Mouse (Mus musculus) c-Kit-positive CD71-positive TER-119-negative erythroid progenitor cells, embryonic 14.5 days (primary cell): ENCODE data around the gene Tnfsf8.

ENCODE experiments used
- DNase-seq: peaks from one replicate; pipeline ENCODE4 v3.0.0-alpha.2; 2013; ENCODE audit warnings: low read depth

Tnfsf8 gene

GRCm38 (mm10) chr4:63860688-63861540 lies at the start of gene Tnfsf8:
Gene Tnfsf8 (minus strand): TSS chr4:63861347.
- no peak for DNase-seq

- DNase-seq: no peak
Observed at GRCm38 (mm10) chr4:63908511-63908910, 47.4 kb upstream of the Tnfsf8 start.

- no peak for DNase-seq
Observed at GRCm38 (mm10) chr4:63907473-63907872, 46.3 kb upstream of the Tnfsf8 start.

DNA sequence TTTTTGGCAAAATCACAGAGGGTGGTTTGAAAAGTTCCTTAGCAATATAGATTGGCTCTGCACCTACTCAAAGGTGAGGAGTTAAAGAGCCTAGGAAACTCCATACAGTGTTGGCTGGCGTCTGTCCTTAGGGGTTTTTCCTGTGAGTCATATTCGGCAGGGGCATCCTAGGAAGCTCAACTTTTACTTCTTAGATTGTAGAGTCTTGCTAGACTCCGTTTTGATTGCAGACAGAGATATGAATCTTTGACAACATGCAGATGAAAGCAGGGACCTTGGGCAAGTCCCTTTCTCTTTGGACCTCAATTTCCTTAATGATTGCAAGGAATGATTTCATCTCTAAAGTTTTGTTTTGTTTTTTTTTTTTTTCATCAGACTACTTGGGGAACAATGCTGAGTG lies 44.9 kb upstream of the Tnfsf8 start:
- DNase-seq: no peak

DNA sequence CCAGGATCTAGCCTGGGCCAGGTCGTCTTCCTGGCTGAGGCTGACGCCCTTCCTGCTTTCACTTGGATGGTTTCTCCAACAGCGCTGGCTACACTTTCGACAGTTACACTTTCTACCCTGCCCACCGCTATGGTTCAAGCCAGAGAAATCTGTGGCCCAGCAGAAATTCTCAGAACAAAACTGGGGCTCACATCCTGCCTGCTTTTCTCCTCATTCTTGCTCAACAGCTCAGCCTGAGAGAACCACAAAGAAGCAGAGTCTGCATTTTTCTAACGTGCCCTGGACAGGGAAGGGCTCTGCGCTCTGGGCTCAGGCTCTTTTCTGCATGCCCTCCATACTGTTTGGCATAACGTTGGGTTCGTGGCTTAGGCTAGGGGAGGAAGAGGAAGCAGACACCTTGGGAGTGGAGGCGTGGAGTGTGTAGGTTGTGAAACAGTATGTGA lies 38.0 kb upstream of the Tnfsf8 start:
- no peak for DNase-seq

- DNase-seq: no peak
Observed at GRCm38 (mm10) chr4:63897152-63897551, 36.0 kb upstream of the Tnfsf8 start.

DNA sequence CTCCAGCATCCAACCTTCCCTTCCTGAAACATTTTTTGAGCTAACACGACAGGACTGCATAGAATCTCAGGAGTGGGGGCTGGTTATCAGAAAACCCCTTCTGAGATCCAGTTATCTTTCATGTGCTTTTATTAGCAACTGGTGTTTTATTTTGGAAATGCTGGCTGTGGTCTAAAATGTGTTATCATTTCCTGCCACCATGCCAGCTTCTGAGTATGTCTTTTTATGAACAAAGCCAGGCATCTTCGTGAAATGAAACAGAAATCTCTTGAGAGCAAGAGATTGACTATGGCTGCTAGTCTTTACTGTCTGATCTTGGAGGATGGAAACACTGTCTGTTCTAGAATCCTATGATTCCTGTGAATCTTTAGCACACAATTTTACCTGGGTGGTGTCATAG lies 25.0 kb upstream of the Tnfsf8 start:
- no peak for DNase-seq

- no peak for DNase-seq
Observed at GRCm38 (mm10) chr4:63876720-63877119, 15.6 kb upstream of the Tnfsf8 start.

DNA sequence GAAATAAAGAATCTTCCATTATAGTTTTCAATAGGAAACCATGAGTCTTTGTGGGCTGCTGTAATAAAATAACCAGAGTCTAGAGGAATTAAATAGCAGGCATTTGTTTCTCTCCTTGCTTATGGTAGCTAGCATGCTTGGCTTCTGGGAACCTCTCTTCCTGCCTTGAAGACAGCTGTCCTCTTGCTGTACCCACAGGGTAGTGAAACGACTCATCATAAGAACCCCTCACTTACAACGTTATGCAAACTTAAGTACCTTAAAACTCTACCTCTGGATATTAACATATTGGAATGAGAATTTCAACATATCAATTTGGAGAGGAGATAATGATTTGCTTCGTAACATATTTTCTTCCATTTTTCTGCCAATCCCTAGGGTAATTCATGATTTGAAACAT lies 14.3 kb upstream of the Tnfsf8 start:
- no peak for DNase-seq

DNA sequence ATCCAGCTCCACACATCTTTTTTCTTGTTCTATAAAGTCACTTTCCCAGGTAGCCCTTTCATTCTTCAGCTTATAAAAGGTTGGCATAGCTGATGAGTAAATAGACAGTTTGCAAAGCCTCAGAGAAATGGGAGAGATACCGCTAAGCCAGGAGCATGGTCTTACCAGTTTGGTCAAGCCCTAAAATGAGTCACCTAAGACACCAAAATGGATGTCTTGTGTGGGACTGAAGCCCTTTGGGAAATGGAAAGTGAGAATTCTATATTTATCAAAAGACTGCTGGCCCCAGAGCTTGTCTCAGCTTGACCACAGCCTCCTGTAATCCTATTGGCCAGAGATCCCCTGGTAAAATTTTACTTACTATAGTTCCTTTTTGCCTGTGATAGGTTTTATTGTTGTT lies 9.5 kb upstream of the Tnfsf8 start:
- no peak for DNase-seq

- DNase-seq: no peak
Observed at GRCm38 (mm10) chr4:63868770-63869169, 7.6 kb upstream of the Tnfsf8 start.

- DNase-seq: no peak
Observed at GRCm38 (mm10) chr4:63862953-63863352, 1.8 kb upstream of the Tnfsf8 start.

DNA sequence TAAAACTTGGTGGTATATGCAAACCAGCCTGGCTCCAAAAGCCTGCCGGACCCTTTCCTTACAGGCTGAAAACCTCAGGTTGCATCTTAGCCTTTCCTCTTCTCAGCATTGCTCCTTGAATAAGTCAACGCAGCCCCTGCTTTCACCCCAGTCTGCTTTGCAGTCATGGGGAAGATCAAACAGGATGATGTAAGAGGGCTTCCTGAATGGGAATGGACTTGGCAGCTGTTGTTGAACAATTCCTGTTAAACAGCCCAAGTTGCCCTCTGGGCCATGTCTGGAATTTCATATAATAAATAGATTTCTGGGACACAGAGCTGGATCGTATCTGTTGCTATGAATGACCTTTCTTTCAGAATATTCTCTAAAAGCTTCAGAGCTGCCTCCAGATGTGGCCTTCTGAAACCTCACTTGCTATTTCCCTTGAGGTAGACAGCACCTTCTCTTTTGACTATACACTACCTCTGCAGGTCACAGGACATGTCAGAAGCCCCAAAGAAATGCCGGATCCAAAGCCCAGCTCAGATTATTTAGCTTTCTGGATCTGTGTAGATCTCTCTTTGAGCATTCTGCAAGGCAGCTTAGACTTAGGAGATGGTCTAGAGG lies 1.0 kb upstream of the Tnfsf8 start:
- DNase-seq: no peak

DNA sequence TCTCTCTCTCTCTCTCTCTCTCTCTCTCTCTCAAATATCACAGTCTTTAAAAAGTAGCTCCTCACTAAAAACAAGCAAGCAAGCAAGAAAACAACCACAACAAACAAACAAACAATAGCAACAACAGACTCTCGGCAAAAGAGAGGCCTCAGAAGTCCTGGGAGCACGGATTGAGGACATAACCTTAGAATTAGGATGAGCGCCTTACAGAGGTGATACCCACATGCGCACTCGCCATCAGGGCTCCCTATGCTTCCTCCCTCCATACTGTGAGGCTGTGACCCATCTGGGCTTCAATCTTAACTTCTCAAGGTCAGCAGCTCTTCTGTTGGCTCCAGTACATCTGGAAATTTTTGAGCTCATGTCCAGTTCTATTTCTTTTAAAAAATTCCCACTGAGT lies 911 bp downstream of the Tnfsf8 start:
- DNase-seq: no peak

DNA sequence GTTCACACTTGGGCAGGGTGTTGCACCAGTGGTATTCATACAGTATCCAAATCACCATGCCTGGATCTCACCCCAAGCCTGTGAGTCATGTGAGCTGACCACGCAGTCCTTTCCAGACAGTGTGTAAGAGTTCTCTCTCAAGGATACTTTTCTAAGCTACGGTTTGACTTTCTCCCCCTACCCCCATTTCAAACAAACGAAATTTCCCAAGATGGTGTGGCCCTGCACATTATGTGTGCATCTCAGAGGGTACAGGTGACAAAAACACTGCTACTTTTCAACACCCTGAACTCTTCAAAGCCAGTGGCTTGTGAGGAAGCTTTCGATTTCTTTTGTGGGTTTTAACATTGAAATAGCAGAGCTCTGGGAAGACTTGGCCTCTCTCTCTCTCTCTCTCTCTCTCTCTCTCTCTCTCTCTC lies 1.4 kb downstream of the Tnfsf8 start:
- no peak for DNase-seq

DNA sequence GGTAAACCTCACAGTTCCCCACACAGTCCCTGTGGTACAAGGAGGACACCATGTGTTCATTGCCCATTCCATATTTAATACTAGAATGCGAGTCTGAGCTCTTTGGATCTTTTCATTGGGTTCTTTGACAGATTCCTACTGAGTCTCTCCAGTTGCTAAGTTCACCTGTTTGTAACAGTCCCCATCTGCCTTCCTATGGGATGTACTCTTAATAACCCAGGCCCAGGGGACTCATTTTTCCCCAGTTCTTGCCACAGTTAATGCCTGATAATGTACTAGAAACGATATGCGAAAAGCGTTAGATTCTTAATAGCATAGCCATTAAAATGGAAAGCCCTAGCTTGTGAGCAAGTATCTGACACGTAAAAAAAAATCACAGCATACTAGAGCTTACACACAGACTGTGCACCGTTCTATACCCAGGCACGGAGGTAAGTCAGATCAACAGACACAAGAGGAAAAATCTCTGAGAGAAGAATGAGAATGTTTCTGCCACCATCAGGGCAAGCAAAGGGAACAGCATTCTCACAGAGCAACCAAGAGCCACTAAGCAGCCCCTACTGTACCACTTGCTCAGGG lies 2.4 kb downstream of the Tnfsf8 start:
- no peak for DNase-seq

DNA sequence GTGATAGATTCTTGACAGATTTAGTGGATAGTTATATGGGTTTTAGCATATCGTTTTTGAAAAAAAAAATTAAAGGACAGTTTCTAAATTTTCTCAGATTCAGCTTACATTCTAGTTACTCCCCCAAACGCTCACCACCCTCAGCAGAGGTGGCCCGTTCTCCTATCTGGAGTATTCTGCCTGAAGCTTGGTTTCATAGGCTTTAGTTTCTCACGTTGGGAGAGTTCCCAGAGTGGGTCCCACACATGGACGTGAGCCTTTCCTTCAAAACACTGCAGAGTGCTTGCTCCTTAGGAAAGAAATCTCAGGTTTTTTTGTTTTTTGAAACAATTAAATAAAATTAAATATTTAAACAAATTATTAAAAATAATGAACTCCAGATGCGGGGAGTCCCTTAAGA lies 4.4 kb downstream of the Tnfsf8 start:
- no peak for DNase-seq

DNA sequence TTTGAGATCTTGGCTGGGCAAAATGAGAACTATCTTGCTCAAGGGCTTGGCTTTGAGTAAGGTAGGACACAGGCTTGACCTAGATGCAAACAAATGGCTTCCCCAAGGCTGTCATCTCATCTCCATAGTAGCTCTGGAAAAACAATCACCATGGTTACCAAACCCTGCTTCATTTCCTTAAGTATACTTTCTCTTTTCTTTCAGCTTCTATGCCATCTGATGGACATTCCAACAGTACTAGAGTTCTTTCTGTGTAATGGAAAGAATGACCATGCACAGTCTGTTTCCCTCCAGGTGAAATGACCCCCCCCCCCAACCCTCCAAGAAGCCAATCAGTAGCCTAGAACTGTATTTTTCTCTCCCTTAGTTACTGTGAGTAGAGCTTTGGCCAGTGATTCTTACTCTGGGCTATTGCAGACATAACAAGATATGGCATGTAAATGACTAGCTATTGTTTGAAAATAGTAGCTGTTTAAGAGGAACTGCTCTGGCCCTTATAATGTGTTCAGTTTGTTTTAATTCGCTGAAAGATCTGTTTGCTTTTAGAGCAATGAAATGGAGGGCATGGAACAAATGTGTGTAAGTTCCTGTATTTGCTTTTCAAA lies 7.3 kb downstream of the Tnfsf8 start:
- DNase-seq: no peak

GRCm38 (mm10) chr4:63850082-63850481 lies 11.1 kb downstream of the Tnfsf8 start:
- DNase-seq: no peak

- no peak for DNase-seq
Observed at GRCm38 (mm10) chr4:63846881-63847597, 14.1 kb downstream of the Tnfsf8 start.

- DNase-seq: no peak
Observed at GRCm38 (mm10) chr4:63845760-63846159, 15.4 kb downstream of the Tnfsf8 start.

- no peak for DNase-seq
Observed at GRCm38 (mm10) chr4:63843924-63844323, 17.2 kb downstream of the Tnfsf8 start.
